31 mouse cellular contexts compared by ENCODE assay signal in the genomic region with DNA sequence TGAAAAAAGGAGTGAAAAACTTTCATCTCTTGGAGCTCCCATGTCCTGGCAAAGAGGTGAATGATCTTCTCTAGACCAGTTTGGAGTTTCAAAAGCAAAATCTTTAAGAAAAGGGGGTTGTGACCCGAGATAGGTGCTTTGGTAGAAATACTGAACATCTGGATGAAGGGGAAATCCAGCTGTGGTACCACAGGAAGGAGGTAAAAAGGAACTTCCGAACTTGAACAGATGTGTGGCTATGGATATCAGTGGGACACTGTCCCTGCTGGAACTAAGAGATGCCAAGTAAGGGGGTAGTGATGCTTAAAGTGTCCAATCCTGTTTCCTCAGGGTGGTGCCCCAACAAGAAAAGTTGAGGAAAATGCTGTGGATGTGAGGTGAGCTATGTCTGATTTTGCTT.
"Had no signal": no experiment of that assay in that cellular context is flagged by ENCODE, and none has a peak within 500 bp of the region (broad histone marks: within the 10 kb centered on the region; RNA-seq: fewer than 3 reads in every experiment).

No protein-coding gene starts in this region.

- H3K27ac ChIP-seq: heart, embryonic 10.5 days; heart, embryonic 13.5 days; heart, embryonic 15.5 days; hindbrain, embryonic 10.5 days; hindbrain, embryonic 12.5 days; hindbrain, embryonic 13.5 days; hindbrain, embryonic 14.5 days; hindbrain, embryonic 15.5 days; hindbrain, postnatal 0 days; intestine, embryonic 15.5 days; kidney, embryonic 15.5 days; kidney, postnatal 0 days; layer of hippocampus, adult 2 months; left cerebral cortex, adult 2 months had no signal

- H3K9ac ChIP-seq: heart, embryonic 12.5 days; heart, embryonic 13.5 days; heart, embryonic 15.5 days; hindbrain, embryonic 12.5 days; hindbrain, embryonic 13.5 days; hindbrain, embryonic 14.5 days; hindbrain, embryonic 15.5 days; intestine, embryonic 15.5 days; kidney, embryonic 15.5 days had no signal

- H3K36me3 ChIP-seq: heart, embryonic 10.5 days; heart, embryonic 12.5 days; heart, embryonic 13.5 days; heart, embryonic 15.5 days; hindbrain, embryonic 10.5 days; hindbrain, embryonic 12.5 days; hindbrain, embryonic 13.5 days; hindbrain, embryonic 15.5 days; intestine, embryonic 15.5 days; kidney, embryonic 15.5 days had no signal

- H3K9me3 ChIP-seq: heart, embryonic 10.5 days; heart, embryonic 12.5 days; heart, embryonic 13.5 days; heart, embryonic 15.5 days; hindbrain, embryonic 10.5 days; hindbrain, embryonic 12.5 days; hindbrain, embryonic 13.5 days; hindbrain, embryonic 15.5 days; intestine, embryonic 15.5 days; kidney, embryonic 15.5 days had no signal

- H3K4me2 ChIP-seq: heart, embryonic 11.5 days; heart, embryonic 12.5 days; heart, embryonic 13.5 days; heart, embryonic 15.5 days; hindbrain, embryonic 12.5 days; hindbrain, embryonic 13.5 days; hindbrain, embryonic 14.5 days; hindbrain, embryonic 15.5 days; intestine, embryonic 15.5 days; kidney, embryonic 15.5 days had no signal

- H3K4me3 ChIP-seq: heart, embryonic 10.5 days; heart, embryonic 12.5 days; heart, embryonic 13.5 days; heart, embryonic 15.5 days; hindbrain, embryonic 10.5 days; hindbrain, embryonic 12.5 days; hindbrain, embryonic 13.5 days; hindbrain, embryonic 15.5 days; intestine, embryonic 15.5 days; kidney, embryonic 15.5 days; layer of hippocampus, adult 2 months; left cerebral cortex, adult 2 months had no signal

- DNase-seq: heart, postnatal 10 days; heart, postnatal 14 days; heart, postnatal 4 days; kidney, adult 11 months; kidney, adult 18-20 months; kidney, adult 2 months; kidney, adult 8-10 months; kidney, adult 9 months; kidney, postnatal 10 days; kidney, postnatal 14 days; kidney, postnatal 25 days; kidney, postnatal 36 days; kidney, postnatal 4 days; layer of hippocampus, adult 9-11 months; layer of hippocampus, postnatal 36 days had no signal

- H3K27me3 ChIP-seq: heart, embryonic 12.5 days; heart, embryonic 13.5 days; heart, embryonic 15.5 days; hindbrain, embryonic 12.5 days; hindbrain, embryonic 13.5 days; hindbrain, embryonic 15.5 days; intestine, embryonic 15.5 days had no signal
